Mouse (Mus musculus): Measurements from ENCODE around the gene Galr3. TPM values are rescaled to one million over a fixed set of nuclear protein-coding genes. Genes with fewer than 3 reads are reported as not detected.

Galr3 gene
- polyA plus RNA-seq, 2 experiments = 0.30 TPM; not detected in 1

DNA sequence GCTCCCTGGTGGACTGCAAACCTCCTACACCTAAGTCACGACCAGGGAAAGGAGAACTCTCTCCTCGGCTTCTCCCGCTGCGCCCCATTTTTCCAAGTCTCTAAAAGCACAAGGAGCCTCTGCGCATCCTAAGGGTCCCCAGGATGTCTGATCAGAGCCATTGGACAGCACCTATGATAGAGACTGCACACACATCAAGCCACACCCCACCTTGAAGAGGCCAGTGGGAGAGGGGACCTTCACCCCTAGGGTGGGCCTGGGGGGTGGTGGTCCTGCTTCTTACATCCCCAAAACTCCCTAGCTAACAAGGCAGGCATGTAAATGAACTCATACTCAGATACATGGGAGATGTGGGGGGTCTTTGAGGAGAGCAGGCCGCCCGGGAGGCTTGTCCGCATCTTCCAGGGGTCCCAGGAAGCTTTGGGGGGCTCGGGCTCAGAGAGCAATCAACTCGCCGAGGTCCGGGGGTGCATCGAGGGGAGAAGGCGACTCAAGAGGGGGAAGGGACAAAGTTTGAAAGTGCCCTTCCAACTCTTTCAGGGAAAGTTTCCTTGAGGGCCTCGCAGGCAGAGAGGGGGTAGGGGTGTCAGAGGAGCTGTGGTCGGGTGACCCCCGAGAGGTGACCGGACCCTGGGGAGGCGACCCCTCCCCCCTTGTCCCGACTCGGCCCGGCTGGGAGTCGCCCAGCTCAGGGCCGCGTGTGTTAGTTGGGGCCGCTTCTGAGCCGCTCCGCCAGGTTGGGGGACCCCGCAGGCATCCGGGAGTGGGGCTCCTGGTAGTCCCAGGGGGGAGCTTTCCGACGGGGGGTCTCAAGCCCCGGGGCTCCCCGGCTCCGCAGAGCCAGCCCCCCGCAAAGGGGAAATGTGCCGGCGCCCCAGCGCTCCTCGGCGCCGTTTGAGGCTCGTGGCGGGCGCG, 14.1 kb upstream of the Galr3 start:
- WGBS (ENCODE audit: insufficient replicate concordance) = 6% methylated on average over 45 of the region's 46 CpGs
- Histone ChIP-seq H3K27me3 (ENCODE audit: control insufficient read depth, insufficient read depth, low read length) (peaks cover 65% of the 10 kb centered on the region), H3K9me3 (ENCODE audit: control insufficient read depth, low read length) (no peaks in the 10 kb centered on the region), H3K9ac (replicated peaks) (peak overlapping the region; percentile 81), H3K4me3 (ENCODE audit: insufficient read depth in 1 of 2, low read depth in 2 of 2, low read length in 2 of 2) (peak overlapping the region; percentile 57 to 63), H3K27ac (peak overlapping the region; percentile 13; the same call in 1 of the 2 replicates), H3K4me2 (ENCODE audit: low read depth) (peak overlapping the region; percentile 81), H3K4me1 (replicated peaks; ENCODE audit: control insufficient read depth in 2 of 2, insufficient read depth in 2 of 2, low read length in 1 of 2) (peaks cover 0 to 8% of the 10 kb centered on the region in 2 experiments; a peak in 3 of 4 replicates), H3K36me3 (replicated peaks; ENCODE audit: control insufficient read depth, insufficient read depth, low read depth) (no peaks in the 10 kb centered on the region)
- ATAC-seq (ENCODE audit: insufficient read depth) = peak; percentile 19; the same call in 1 of the 2 replicates
- no peak for DNase-seq (ENCODE audit: low read depth in 3 of 3, low spot score in 3 of 3)
- no peak for TF ChIP-seq EP300 (IDR thresholded peaks at IDR 0.05; ENCODE audit: low read depth)
- no peak for TF ChIP-seq CTCF (IDR thresholded peaks at IDR 0.05; ENCODE audit: low read depth)

DNA sequence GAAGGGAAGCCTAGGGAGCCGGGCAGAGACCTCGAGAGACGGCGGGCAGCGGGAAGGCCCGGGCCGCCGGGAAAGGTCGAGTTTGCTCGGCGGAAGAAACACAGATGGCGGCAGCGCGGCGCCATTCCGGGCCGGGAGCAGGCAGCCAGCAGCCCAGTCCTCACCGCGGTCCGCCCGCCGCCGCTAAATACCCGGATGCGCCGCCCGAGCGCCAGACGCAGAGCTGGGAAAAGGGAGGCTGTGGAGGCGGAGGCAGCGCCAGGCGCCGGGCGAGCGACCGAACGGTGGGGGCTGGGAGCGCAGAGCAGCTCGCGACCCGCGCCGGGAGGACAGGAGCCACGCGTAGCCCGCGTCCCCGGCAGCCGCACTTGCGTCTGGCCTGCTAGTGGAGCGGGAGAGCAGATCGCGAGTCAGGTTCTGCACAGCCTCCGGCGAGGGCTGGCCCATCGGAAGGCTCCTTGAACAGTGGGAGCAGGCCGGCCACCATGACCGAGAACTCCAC, 13.4 kb upstream of the Galr3 start, which contains the start of gene H1f0:
Gene H1f0 (plus strand): TSS at position 214 of the 502 bp plus-strand sequence.
- H3K9ac ChIP-seq (replicated peaks) = peak within 1 kb of the TSS; percentile 81
- H3K4me3 ChIP-seq (ENCODE audit: insufficient read depth in 1 of 2, low read depth in 2 of 2, low read length in 2 of 2) = peak within 1 kb of the TSS; percentile 57 to 63
- TF ChIP-seq CTCF (IDR thresholded peaks at IDR 0.05; ENCODE audit: low read depth) (no peak), EP300 (IDR thresholded peaks at IDR 0.05; ENCODE audit: low read depth) (no peak)
- WGBS (ENCODE audit: insufficient replicate concordance) = under 1% methylated on average over 58 of the region's 58 CpGs
- peak within 1 kb of the TSS; percentile 81 for H3K4me2 ChIP-seq (ENCODE audit: low read depth)
- peak within 1 kb of the TSS; percentile 13; the same call in 1 of the 2 replicates for H3K27ac ChIP-seq
- H3K4me1 ChIP-seq (replicated peaks; ENCODE audit: control insufficient read depth in 2 of 2, insufficient read depth in 2 of 2, low read length in 1 of 2) = peaks cover 0 to 5% of the 10 kb centered on the region in 2 experiments; a peak in 3 of 4 replicates
- H3K9me3 ChIP-seq (ENCODE audit: control insufficient read depth, low read length) = no peaks in the 10 kb centered on the region
- peaks cover 65% of the 10 kb centered on the region for H3K27me3 ChIP-seq (ENCODE audit: control insufficient read depth, insufficient read depth, low read length)
- ATAC-seq (ENCODE audit: insufficient read depth) = peak; percentile 63
- no peaks in the 10 kb centered on the region for H3K36me3 ChIP-seq (replicated peaks; ENCODE audit: control insufficient read depth, insufficient read depth, low read depth)
- peak in 2 of 3 experiments; percentile 28 to 50 for DNase-seq (ENCODE audit: low read depth in 3 of 3, low spot score in 3 of 3)

DNA sequence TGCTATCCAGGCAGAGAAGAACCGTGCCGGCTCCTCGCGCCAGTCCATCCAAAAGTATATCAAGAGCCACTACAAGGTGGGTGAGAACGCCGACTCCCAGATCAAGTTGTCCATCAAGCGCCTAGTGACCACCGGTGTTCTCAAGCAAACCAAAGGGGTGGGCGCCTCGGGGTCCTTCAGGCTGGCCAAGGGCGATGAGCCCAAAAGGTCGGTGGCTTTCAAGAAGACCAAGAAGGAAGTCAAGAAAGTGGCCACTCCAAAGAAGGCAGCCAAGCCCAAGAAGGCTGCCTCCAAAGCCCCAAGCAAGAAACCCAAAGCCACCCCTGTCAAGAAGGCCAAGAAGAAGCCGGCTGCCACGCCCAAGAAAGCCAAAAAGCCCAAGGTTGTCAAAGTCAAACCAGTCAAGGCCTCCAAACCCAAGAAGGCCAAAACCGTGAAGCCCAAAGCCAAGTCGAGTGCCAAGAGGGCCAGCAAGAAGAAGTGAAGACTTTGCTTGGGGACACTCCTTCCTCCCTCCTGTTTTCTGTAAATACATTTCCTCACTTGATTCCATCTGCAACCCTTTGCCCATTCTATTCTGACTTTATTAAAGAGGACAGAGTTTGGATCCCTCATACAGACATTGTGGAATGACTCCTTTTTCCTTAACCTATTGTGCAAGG, 12.7 kb upstream of the Galr3 start:
- H3K4me3 ChIP-seq (ENCODE audit: insufficient read depth in 1 of 2, low read depth in 2 of 2, low read length in 2 of 2) = peak overlapping the region; percentile 53 to 63
- peaks cover 0 to 2% of the 10 kb centered on the region in 2 experiments; a peak in 2 of 4 replicates for H3K4me1 ChIP-seq (replicated peaks; ENCODE audit: control insufficient read depth in 2 of 2, insufficient read depth in 2 of 2, low read length in 1 of 2)
- no peaks in the 10 kb centered on the region for H3K9me3 ChIP-seq (ENCODE audit: control insufficient read depth, low read length)
- H3K36me3 ChIP-seq (replicated peaks; ENCODE audit: control insufficient read depth, insufficient read depth, low read depth) = no peaks in the 10 kb centered on the region
- WGBS (ENCODE audit: insufficient replicate concordance) = 21% methylated on average over 16 of the region's 16 CpGs
- H3K27me3 ChIP-seq (ENCODE audit: control insufficient read depth, insufficient read depth, low read length) = peaks cover 65% of the 10 kb centered on the region
- TF ChIP-seq EP300 (IDR thresholded peaks at IDR 0.05; ENCODE audit: low read depth) = no peak
- TF ChIP-seq CTCF (IDR thresholded peaks at IDR 0.05; ENCODE audit: low read depth) = no peak
- H3K4me2 ChIP-seq (ENCODE audit: low read depth) = peak overlapping the region; percentile 81
- H3K27ac ChIP-seq = no peak overlapping the region
- DNase-seq (ENCODE audit: low read depth in 3 of 3, low spot score in 3 of 3) (no peak), ATAC-seq (ENCODE audit: insufficient read depth) (no peak)
- H3K9ac ChIP-seq (replicated peaks) = peak overlapping the region; percentile 61

- peaks cover 0 to 2% of the 10 kb centered on the region in 2 experiments; a peak in 2 of 4 replicates for H3K4me1 ChIP-seq (replicated peaks; ENCODE audit: control insufficient read depth in 2 of 2, insufficient read depth in 2 of 2, low read length in 1 of 2)
- H3K4me3 ChIP-seq (ENCODE audit: insufficient read depth in 1 of 2, low read depth in 2 of 2, low read length in 2 of 2) = peak overlapping the region; percentile 53 to 63
- no peak overlapping the region for H3K27ac ChIP-seq
- peak overlapping the region; percentile 37; the same call in 1 of the 2 replicates for H3K9ac ChIP-seq (replicated peaks)
- TF ChIP-seq EP300 (IDR thresholded peaks at IDR 0.05; ENCODE audit: low read depth) = no peak
- no peak for TF ChIP-seq CTCF (IDR thresholded peaks at IDR 0.05; ENCODE audit: low read depth)
- ATAC-seq (ENCODE audit: insufficient read depth) = no peak
- DNase-seq (ENCODE audit: low read depth in 3 of 3, low spot score in 3 of 3) = no peak
- peaks cover 65% of the 10 kb centered on the region for H3K27me3 ChIP-seq (ENCODE audit: control insufficient read depth, insufficient read depth, low read length)
- 10% methylated on average over 11 of the region's 11 CpGs for WGBS (ENCODE audit: insufficient replicate concordance)
- H3K9me3 ChIP-seq (ENCODE audit: control insufficient read depth, low read length) = no peaks in the 10 kb centered on the region
- H3K4me2 ChIP-seq (ENCODE audit: low read depth) = peak overlapping the region; percentile 81
- H3K36me3 ChIP-seq (replicated peaks; ENCODE audit: control insufficient read depth, insufficient read depth, low read depth) = no peaks in the 10 kb centered on the region
These were observed 12.0 kb upstream of the Galr3 start for GRCm38 (mm10) chr15:79029519-79030241.
